Mouse (Mus musculus) spleen, embryonic (tissue): ENCODE measurements at regions not wholly inside any gene's neighbourhood (a gene's known extent, or its start where the extent isn't known, plus 50 kb on each side); places are given as distances from the start of the nearest gene placed in this dataset.

Experiments used
- CTCF ChIA-PET: fragments of 350-600 bp; sonication (Branson Sonifier 250); formaldehyde crosslinking; loops from one replicate; lab custom pipeline; 2022; lab: Charles Lee

DNA sequence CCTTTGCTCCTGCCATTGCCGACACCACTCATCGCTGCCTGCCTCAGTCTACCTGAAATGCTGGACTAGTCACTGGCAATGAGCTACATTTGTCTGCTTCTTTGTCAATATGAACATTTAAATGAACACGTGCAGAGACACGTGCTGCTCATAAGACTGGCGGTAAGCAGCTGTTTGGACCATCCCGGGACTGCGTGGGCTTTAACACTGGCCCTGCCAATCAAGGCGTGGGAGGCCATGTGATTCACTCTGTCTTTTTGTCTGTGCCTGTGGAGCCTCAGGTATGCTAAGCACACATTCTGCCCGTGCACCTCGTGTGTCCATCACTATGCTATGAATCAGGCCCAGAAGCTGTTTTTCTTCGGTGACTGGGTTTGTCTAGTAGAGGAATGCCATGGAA lies 199.9 kb downstream of the Rpap3 start:
- CTCF ChIA-PET = interaction anchor here (0.5 kb wide), 1 partner anchor 88 kb away, joined by 3 read pairs; no protein-coding TSS in a partner anchor

DNA sequence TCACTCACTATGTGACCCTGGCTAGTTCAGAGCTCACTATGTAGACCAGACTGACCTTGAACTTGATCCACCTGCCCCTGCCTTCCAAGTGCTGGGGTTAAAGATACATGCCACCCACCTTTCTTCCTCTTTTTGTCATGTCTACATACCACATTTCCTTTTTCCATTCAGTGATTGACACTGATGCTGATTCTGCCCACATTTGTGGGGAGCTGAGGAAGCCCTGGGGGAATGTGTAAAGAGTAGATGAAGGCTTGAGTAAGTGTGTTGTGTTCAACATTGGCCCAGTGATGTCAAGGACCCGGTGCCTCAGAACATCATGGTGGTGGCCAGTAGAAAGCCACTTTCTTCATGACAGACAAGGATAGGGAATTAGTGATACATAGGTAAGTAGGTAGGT lies 201.3 kb downstream of the Rpap3 start:
- CTCF ChIA-PET = no interaction called here

DNA sequence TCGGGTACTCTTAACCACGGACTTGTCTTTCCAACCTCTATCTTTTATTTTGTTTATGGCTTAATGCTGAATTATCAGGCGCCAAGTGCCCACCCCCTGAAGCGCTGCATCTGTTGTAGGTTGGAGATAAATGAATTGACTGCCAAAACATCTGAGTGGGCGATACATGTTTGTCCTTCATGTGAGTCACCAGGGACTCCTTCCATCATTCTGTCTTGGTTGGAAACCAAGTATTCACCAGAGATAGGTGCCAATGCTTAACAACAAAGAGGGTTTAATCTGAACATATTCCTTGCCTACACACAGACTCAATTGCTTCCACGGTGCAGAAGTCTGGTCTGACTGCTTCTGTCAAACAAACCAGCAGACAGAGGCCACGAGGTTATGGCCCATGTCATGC lies 203.6 kb downstream of the Rpap3 start:
- CTCF ChIA-PET = no interaction called here

DNA sequence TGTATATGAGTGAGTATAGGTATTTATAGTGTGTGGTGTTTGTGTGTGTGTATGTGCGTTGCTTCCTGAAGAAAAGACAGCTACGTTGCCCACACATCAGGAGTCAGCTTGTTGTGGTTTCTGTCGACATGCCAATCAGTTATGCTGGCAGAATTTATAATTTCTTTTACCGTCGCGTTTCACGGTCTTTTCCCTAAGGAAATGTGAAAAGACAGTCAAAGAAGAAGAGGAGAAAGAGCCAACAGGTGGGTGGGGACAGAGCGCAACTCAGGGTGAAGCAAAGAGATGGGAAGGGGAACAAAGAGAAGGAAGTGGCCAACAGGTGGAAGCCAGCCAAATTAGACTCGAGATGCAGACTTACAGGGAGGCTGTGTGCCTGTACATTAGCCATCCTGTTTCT lies 204.2 kb downstream of the Rpap3 start:
- CTCF ChIA-PET = no interaction called here

DNA sequence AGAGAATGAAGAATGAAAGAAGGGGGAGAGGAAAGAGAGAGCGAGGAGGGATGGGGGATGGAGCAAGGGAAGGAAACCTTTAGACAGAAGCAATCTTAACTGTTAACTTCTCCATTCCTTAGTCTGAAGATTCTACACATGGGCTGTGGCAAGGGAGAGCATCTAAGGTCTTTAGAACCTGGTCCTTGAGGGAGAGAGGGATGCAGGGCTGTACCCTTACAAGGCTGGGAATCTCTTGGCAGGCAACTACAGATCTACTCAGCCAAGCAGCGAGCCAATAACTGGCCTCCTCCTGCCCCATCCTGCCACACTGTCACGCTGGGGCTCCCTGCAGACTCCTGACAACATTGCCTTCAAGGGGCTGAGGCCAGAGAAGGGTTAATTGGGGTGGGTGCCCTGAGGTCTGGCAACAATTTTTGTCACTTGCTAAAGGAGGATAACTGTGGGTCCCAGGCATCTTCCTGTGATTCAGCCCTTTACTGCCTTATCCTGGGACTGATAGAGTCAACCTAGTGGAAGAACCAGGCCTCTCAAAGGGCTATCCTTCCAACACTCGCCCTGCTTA lies 205.7 kb downstream of the Rpap3 start:
- CTCF ChIA-PET = no interaction called here

DNA sequence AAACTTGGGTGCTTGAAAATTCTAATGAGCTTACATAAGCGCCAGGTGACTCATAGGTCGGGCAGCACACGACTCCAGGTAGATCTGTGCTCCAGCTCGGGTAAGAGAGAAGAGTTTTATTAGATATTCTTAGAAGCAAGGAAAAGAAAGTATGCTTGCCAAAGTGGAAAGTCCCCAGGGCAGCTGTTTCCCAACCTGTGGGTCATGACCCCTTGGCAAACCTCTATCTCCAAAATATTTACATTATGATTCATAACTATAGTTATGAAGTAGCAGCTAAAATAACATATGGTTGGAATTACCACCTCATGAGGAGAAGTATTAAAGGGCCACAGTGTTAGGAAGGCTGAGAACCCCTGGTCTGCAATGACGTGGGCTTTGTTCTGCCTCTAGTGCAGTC lies 206.4 kb downstream of the Rpap3 start:
- CTCF ChIA-PET = no interaction called here

DNA sequence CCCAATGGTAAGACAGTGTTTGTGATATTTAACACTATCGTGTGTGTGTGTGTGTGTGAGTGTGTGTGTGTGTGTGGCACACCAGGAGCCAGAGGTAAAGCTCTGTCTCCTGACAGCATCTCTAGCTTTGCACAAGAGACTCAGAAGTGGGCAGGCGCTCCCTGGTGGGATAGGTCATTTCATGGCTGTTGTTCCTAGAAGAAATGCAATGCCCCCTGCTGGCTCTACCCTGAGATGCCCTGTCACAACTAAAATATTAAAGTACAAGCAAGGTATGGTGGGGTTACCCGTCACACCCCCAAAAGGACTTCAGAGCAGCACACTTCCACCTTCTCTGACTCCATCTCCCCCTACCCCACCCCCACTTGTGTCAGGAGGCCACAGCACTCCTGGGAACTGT lies 207.2 kb downstream of the Rpap3 start:
- CTCF ChIA-PET = interaction anchor here (0.6 to 1.1 kb wide), 3 partner anchors 27 to 30 kb away, joined by 3 read pairs; no protein-coding TSS in a partner anchor

DNA sequence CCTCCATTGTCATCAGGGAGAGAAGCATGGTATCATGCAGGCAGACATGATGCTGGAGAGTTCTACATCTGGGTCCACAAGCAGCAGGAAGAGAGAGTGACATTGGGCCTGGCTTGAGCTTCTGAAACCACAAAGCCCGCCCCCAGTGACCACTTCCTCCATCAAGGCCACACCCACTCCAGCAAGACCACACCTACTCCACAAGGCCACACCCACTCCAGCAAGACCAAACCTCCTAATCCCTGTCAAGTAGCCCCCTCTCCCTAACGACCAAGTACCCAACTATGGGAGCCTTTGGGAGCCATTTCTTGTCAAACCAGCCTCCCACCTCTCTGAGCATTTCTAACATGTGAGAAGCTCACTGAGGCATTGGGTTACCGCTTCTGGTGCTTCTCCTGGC lies 209.6 kb downstream of the Rpap3 start:
- CTCF ChIA-PET = no interaction called here

DNA sequence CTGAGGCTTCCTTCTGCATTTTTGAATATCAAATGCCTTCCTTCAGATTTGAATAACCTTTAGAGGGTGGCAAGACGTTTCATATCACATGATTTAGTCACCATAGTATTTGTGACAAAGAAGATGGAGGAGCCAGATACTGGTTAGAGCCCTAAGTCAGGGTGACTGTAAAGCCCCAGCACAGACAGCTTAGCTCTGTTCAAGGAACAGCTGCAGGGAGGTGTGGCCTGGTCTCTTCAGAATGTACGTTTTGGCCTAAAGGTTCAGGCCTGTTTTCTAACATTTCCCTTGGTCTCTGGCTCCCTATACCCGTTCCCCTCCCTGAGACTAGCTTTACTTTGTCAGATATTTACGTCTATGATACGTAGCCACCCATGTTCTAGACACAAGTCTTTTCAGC lies 212.3 kb downstream of the Rpap3 start:
- CTCF ChIA-PET = no interaction called here

DNA sequence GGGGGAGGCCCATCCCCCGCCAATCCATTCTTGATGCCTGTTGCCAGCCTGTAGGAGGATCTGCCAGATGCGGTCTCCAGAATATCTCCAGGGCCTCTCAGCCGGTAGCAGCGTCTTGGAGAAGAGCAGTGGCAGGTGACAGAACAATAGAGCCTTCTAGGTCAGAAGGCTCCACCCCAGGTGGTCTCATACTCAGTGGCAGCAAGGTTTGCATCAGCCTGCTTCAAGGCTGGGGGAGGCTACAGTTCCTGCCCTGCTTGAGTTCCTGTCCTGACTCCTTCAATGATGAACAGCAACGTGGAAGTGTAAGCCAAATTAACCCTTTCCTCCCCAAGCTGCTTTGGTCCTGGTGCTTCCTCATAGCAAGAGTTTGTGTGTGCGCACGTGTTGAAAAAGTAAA lies 213.8 kb downstream of the Rpap3 start:
- CTCF ChIA-PET = no interaction called here

DNA sequence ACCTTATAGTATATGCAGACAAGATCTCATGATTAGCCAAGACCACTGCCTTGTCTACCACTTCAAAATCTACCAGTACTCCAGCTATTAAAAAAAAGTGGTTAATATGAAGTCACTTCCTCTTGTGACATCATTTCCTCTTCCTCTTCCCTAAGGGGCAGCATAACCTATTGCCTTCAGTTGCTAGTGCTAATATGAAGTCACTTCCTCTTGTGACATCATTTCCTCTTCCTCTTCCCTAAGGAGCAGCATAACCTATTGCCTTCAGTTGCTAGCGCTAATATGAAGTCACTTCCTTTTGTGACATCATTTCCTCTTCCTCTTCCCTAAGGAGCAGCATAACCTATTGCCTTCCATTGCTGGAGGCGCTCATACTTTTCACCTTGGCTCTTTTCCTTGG lies 218.2 kb downstream of the Rpap3 start:
- CTCF ChIA-PET = no interaction called here

DNA sequence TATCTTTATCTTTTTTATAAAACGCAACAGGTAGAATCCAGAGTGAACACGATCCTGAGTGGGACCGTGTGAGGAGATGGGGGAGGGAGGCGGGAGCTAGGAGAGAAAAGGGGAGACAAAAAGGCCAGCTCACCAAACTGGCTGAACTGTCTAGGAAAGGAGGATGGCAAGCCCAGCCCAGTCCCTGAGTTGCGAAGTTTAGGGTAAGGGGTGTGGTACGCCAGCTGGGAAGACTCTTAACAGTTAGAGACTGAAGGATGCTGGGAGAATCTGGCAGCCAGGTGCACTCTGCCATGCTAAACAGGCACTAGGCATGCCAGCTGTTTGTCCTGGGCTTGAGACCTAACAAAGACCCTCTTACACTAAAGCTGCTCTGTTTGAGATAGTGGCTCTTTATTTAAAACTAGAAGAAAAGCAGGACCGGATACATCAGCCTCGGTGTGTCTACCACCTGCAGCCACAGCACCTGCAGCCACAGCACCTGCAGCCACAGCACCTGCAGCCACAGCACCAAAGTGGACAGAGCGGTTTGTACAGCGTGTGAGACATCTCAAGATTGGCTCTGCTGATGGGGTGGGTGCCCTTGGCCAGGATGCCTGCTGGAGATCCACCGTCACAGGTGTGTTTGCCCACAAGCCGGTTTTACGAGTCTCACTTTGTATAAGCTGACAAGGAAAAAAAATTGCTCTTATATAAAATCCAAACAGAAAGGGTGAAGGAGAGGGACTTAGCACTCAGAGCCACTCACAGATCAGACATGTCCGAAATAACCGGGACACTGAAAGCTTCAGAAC lies 225.1 kb upstream of the Amigo2 start:
- CTCF ChIA-PET = interaction anchor here (0.5 to 1.2 kb wide), 3 partner anchors 15 to 346 kb away, joined by 3 to 7 read pairs (median 3); no protein-coding TSS in a partner anchor

DNA sequence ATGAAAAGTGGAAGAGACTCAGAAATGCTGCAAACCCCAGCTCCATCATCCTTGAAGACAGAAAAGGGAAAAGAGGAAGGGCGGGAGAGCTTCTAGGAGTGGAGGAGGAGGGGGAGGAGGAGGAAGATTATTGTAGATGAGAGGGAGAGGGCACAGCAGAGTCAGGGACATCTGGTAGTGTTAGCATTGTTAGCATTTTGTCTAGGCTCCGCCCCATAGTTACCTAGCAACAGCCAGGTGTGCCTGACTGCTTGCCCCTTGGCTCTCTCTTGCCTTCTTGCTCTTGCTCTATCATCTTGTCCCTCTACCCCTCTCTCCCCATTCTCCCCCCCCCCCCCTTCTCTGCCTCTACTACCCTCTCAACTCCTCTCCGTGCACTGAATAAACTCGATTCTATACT lies 224.4 kb upstream of the Amigo2 start:
- CTCF ChIA-PET = interaction anchor here (0.5 to 1.2 kb wide), 4 partner anchors 14 to 55 kb away, joined by 3 to 7 read pairs (median 3); no protein-coding TSS in a partner anchor

DNA sequence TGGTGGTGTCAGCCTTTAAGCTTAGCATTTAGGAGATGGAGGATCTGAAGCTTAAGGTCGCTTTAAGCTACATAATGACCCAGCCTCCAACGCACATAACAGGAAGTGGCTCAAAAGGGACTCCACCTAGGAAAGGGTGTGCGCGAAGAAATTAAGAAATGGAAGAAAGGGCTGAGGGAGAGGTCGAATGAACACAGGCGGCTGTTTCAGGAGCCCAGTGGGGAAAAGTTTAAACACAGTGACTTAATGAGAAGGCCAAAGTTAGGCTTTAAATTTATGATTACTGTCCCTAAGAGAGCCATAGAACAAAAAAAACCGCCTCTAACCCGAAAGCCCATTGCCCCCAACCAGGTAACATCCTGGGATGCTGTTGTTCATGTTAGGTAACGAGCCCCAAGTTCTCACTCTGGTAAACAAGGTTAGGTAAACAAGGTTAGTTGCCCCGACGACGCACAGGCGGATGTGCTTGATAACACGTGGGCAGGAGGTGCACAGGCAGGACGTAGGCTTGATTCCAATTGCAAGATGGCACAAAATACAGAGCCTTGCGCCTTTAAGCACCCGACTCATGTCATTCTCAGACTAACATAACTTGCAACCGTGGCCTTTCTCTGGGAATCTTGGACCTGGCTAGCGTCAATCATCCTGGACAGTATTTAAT lies 222.7 kb upstream of the Amigo2 start:
- CTCF ChIA-PET = interaction anchor here (0.6 kb wide), 2 partner anchors 16 to 363 kb away, joined by 3 read pairs; no protein-coding TSS in a partner anchor

DNA sequence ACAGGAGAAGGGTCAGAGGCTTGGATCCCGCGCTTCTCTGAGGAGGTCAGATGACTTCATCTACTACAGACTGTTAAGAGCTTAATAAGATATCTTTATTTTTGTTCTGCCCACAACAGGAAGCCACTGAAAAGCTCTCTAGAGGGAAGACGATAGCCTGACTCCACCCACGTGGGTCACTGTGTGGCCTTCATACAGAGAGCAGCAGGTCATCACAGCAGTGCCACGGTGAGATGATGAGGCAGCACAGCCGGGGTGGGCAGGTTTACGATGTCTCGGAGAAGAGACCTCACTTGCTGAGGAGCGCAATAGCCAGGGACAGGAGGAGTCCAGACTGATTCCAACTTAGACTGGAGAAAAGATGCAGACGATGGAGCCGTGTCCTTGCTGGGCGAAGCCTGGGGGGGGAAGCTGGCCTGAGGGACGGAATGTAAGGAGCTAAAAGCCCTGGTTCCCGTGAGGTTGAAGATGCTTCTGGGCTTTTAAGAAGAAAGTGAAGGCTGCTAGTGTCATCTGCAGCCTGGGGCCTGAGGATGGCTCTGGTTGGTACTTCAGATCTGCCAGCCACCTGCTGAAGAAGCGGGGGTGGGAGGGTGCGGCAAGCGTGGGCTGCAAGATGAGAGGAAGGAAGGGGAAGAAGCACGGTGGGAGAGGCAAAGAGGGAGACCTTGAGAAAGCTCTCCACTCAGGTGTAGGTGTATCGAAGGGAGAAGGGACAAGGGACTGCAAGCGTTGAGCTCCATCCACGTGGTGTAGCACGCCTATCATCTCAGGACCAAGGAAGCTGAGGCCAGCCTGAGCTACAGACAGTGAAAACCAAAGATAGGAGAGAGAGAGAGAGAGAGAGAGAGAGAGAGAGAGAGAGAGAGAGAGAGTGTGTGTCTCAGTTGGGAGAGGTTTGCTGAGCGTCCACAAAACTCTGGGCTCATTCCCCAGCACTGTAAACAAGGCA lies 221.9 kb upstream of the Amigo2 start:
- CTCF ChIA-PET = interaction anchor here (0.6 to 0.7 kb wide), 5 partner anchors 15 to 183 kb away, joined by 3 to 7 read pairs (median 3); no protein-coding TSS in a partner anchor

DNA sequence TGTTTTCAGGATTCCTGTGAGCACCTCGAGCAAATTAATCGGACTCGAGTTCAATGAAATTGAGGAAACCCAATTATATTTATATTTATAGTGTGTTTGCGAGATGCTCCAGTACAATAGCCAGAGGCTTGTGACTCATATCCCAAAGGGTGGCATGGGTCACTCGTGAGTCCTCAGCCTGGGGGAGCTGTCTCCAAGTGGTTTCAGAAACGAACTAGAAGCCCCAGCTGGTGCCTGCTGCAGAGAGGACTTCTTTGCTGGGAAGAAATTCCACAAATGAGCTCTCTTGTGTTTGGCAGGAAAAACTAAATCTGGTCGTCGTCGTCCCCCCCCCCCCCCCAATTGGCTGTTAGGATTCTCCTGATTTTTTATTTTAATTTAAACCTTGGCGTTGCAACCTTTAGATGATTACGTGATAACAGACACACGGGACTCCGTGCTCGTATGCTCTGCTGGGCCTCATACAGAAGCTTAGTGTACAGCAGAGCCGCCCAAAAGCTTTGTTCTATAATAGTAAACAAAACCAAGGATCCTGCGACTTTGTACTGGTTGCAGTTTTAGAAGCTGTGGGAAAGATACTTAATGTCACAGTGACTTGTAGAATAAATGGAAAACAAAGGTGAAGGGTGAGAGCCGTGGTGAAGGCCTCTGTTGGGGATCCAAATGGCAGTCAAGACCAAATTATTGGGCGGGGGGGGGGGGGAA lies 220.8 kb upstream of the Amigo2 start:
- CTCF ChIA-PET = interaction anchor here (0.6 to 0.7 kb wide), 4 partner anchors 10 to 230 kb away, joined by 3 to 7 read pairs (median 6); no protein-coding TSS in a partner anchor

DNA sequence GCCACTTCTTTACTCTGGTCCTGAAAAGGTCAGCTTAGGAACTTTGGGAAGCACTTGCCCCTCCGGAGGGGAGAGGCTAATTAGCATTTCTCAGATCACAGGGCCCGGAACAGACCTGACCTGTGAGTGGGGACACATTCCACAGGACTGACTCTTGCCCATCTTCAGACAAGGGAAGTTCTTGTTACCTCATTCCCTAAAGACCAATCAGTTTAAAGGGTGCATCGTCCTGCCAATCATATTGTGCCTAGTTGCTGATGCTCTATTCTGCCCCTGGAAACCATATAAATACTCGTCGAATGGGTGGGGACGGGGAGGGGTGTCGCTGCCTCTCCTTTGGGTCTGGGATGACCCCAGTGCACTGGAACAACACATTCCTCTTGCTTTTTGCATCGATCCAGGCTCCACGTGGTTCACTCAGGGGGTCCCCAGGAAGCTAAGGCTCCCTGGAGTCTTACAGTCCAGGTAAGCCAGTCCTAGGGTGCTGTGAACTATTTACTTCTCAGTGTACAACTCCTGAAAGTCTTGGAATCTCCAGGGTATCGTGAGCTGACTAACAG lies 219.9 kb upstream of the Amigo2 start:
- CTCF ChIA-PET = interaction anchor here (0.7 kb wide), 1 partner anchor 203 kb away, joined by 3 read pairs; no protein-coding TSS in a partner anchor

DNA sequence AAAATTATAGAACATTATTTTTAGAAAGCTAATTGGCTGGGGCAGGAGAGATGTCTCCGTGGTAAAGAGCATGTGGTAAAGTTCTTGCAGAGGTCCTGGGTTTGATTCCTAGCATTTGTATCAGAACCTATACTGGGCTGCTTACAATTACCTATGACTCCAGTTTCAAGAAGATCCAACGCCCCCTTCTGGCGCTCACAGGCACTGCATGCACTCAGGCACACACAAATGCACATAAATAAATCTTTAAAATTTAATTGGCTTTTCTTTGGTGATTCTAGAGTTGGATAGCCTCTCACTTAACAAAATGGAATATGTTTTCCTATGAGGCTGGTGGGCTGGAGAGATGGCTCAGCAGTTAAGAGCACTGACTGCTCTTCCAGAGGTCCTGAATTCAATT lies 219.0 kb upstream of the Amigo2 start:
- CTCF ChIA-PET = interaction anchor here (0.6 kb wide), 1 partner anchor 25 kb away, joined by 6 read pairs; no protein-coding TSS in a partner anchor

DNA sequence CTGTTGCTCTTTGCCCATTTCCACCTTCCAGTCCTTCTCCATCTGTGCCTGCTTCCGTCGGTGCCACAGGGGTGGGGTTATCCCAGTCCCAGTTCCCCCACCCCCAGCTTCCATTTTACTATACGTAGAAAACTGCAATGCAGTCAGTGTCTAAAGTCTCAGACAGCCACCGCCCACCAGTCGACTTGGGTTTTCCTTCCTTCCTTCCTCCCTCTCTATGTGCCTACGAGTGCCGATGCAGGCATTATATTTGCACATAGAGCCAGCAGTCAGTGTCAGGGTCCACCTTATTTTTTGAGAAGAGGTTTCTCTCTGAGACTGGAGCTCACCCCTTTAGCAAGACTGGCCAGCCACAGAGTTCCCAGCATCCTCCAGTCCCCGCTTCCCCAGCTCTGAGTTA lies 218.3 kb upstream of the Amigo2 start:
- CTCF ChIA-PET = no interaction called here

DNA sequence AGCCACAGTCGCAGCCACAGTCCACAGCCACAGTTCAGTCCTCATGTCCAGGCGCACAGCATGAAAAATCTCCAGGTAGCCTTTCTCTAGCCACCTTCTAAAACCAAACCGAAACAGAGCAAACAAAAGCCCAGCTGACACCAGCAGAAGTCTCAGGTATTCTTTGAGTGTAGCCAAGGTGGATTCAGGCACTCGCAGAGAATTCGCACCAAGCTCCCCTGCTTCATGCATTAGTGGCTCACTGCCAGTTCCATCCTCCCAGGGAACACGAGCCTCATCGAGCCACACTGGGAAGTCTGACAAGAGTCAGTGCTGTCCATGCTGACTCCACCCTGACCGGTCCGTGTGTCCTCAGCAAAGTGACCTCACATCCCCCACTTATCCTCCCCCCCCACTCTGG lies 217.7 kb upstream of the Amigo2 start:
- CTCF ChIA-PET = no interaction called here
